Mouse (Mus musculus) liver, embryonic 11.5 days (tissue): ENCODE data around the gene Lypd6. TPM values are rescaled to one million over a fixed set of nuclear protein-coding genes. Genes with fewer than 3 reads are reported as not detected.

ENCODE experiments used
- ATAC-seq: fragments of 200-750 bp; cut with Nextera tagmentation; replicated peaks from 2 replicates; pipeline ENCODE4 v1.8.0; 2017; ENCODE audit warnings: moderate number of reproducible peaks, mild to moderate bottlenecking, moderate TSS enrichment, moderate library complexity; ENCODE audit not compliant: low FRiP score
- DNase-seq: peaks from one replicate; pipeline ENCODE4 v3.0.0-alpha.2; 2017; ENCODE audit warnings: low spot score
- H3K27ac ChIP-seq: fragments of 300-500 bp; sonication (generic); 2 replicates; pipeline ENCODE4 v1.5.1; 2014; ENCODE audit warnings: mild to moderate bottlenecking, low read depth, low read length, control low read depth
- H3K27me3 ChIP-seq: fragments of 300-500 bp; sonication (generic); replicated peaks from 2 replicates; pipeline ENCODE4 v1.6.1; 2014; ENCODE audit warnings: low read length, mixed read lengths; ENCODE audit not compliant: control insufficient read depth, insufficient read depth
- H3K36me3 ChIP-seq: fragments of 300-500 bp; sonication (generic); 2 replicates; pipeline ENCODE4 v1.6.1; 2014; ENCODE audit warnings: mild to moderate bottlenecking, low read length, moderate library complexity, mixed read lengths; ENCODE audit not compliant: control insufficient read depth, insufficient read depth
- H3K4me1 ChIP-seq: fragments of 300-500 bp; sonication (generic); replicated peaks from 2 replicates; pipeline ENCODE4 v1.6.1; 2014; ENCODE audit warnings: low read length, mixed read lengths; ENCODE audit not compliant: control insufficient read depth, insufficient read depth
- H3K4me2 ChIP-seq: fragments of 300-500 bp; sonication (generic); 2 replicates; pipeline ENCODE4 v1.6.1; 2014; ENCODE audit warnings: mild to moderate bottlenecking, control low read depth, moderate library complexity
- H3K4me3 ChIP-seq: fragments of 300-500 bp; sonication (generic); 2 replicates; pipeline ENCODE4 v1.5.1; 2014; ENCODE audit warnings: low read depth, low read length, control low read depth
- H3K9ac ChIP-seq: fragments of 300-500 bp; sonication (generic); 2 replicates; pipeline ENCODE4 v1.6.1; 2014; ENCODE audit warnings: low read depth, low read length, control low read depth
- H3K9me3 ChIP-seq: fragments of 300-500 bp; sonication (generic); 2 replicates; pipeline ENCODE4 v1.6.1; 2016; ENCODE audit warnings: low read length, inconsistent platforms, mixed read lengths; ENCODE audit not compliant: control insufficient read depth
- whole genome bisulfite sequencing: fragments of 180-500 bp; shearing (Covaris S2); extraction: QIAGEN DNeasy Blood & Tissue Kit; methylation state at CpG from one replicate; pipeline ENCODE4 v1.1.7; 2014; 5-methylcytosine and 5-hydroxymethylcytosine counted together
- polyA plus RNA-seq: library from polyadenylated mRNA; unstranded; fragments of >200 nt; fragmentation: Nextera tagmentation; extraction: Ambion mirVana; gene quantifications from 2 replicates; pipeline ENCODE4 v1.2.1, GENCODE M21; 2014

Gene Lypd6
- polyA plus RNA-seq, 1 experiment from 2014 or later: 2.5 TPM

- Histone ChIP-seq H3K27me3 (no peaks in the 10 kb centered on the region), H3K4me3 (no peak overlapping the region), H3K4me1 (no peaks in the 10 kb centered on the region), H3K4me2 (no peak overlapping the region), H3K9ac (no peak overlapping the region), H3K36me3 (no peaks in the 10 kb centered on the region), H3K27ac (no peak overlapping the region), H3K9me3 (no peaks in the 10 kb centered on the region)
- 81% methylated on average over 4 of the region's 4 CpGs for WGBS
- ATAC-seq (no peak), DNase-seq (no peak)
Measured at GRCm38 (mm10) chr2:50197801-50198200, 131.6 kb downstream of the Lypd6 start.

DNA sequence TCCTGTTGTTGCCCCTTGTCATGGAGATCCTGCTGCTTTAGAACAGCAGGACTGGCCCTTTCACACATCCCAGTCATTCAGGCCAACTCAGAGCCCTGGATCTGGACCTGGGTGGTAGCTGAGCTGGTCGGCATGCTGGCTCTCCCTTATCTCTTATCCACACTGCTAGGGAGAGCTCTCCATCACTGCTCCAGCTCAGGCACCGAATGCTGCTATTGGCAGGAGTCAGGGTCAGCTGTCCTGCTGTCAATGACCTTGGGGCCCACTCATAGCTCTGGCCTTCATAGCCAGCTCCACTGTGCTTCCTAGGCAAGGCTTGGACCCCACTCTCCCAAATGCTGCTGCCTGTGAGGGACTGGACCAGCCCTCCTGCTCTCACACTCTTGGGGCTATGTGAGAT lies 134.3 kb downstream of the Lypd6 start:
- no peak overlapping the region for H3K9ac ChIP-seq
- no peaks in the 10 kb centered on the region for H3K27me3 ChIP-seq
- H3K9me3 ChIP-seq: no peaks in the 10 kb centered on the region
- ATAC-seq (no peak), DNase-seq (no peak)
- H3K4me2 ChIP-seq: no peak overlapping the region
- H3K4me1 ChIP-seq: no peaks in the 10 kb centered on the region
- no peak overlapping the region for H3K4me3 ChIP-seq
- H3K36me3 ChIP-seq: no peaks in the 10 kb centered on the region
- H3K27ac ChIP-seq: no peak overlapping the region
- 23% methylated on average over 2 of the region's 2 CpGs for WGBS

- ATAC-seq (no peak), DNase-seq (no peak)
- Histone ChIP-seq H3K4me1 (no peaks in the 10 kb centered on the region), H3K27me3 (no peaks in the 10 kb centered on the region), H3K27ac (no peak overlapping the region), H3K9me3 (no peaks in the 10 kb centered on the region), H3K36me3 (no peaks in the 10 kb centered on the region), H3K4me2 (no peak overlapping the region), H3K4me3 (no peak overlapping the region), H3K9ac (no peak overlapping the region)
- WGBS: 81% methylated on average over 7 of the region's 7 CpGs
Measured at GRCm38 (mm10) chr2:50220574-50220973, 154.3 kb downstream of the Lypd6 start.

DNA sequence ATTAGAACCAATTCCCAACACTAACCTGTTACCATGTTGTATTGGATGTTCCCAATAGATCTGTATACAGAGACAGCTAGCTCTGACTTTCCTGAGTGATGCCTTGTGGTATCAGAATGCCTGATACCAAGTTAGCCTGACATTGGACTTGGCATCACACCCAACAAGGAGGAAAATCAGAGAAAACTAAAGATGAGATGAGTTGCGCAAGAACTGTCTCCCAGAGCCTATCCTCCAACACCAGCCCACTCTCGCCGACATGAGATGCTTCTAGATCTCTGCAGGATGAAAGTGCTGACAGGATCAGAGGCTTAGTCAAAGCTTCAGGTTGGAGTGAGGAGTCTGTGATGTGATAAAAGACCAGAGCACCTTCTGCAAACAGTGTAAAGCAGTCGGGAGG lies 158.8 kb downstream of the Lypd6 start:
- Histone ChIP-seq H3K4me3 (no peak overlapping the region), H3K27ac (no peak overlapping the region), H3K27me3 (no peaks in the 10 kb centered on the region), H3K4me1 (no peaks in the 10 kb centered on the region), H3K9me3 (no peaks in the 10 kb centered on the region), H3K9ac (no peak overlapping the region), H3K4me2 (no peak overlapping the region), H3K36me3 (no peaks in the 10 kb centered on the region)
- ATAC-seq (no peak), DNase-seq (no peak)
- WGBS: 68% methylated on average over 4 of the region's 4 CpGs

- Histone ChIP-seq H3K36me3 (no peaks in the 10 kb centered on the region), H3K9me3 (no peaks in the 10 kb centered on the region), H3K4me1 (no peaks in the 10 kb centered on the region), H3K27ac (no peak overlapping the region), H3K4me3 (no peak overlapping the region), H3K9ac (no peak overlapping the region), H3K4me2 (no peak overlapping the region), H3K27me3 (no peaks in the 10 kb centered on the region)
- 81% methylated on average over 8 of the region's 8 CpGs for WGBS
- no peak for ATAC-seq
- DNase-seq: no peak
Measured at GRCm38 (mm10) chr2:50233491-50233890, 167.3 kb downstream of the Lypd6 start.

Other genes starting within 250 kb of the Lypd6 start
- 136 and 139 TPM in 2 replicates for gene Mmadhc, start 230.4 kb downstream of the Lypd6 start, polyA plus RNA-seq